Mouse (Mus musculus): ENCODE results near the gene Timm17a. TPM values are rescaled to one million over a fixed set of nuclear protein-coding genes. Genes with fewer than 3 reads are reported as not detected.

Timm17a gene
- polyA plus RNA-seq, 1 experiment: 295 TPM

DNA sequence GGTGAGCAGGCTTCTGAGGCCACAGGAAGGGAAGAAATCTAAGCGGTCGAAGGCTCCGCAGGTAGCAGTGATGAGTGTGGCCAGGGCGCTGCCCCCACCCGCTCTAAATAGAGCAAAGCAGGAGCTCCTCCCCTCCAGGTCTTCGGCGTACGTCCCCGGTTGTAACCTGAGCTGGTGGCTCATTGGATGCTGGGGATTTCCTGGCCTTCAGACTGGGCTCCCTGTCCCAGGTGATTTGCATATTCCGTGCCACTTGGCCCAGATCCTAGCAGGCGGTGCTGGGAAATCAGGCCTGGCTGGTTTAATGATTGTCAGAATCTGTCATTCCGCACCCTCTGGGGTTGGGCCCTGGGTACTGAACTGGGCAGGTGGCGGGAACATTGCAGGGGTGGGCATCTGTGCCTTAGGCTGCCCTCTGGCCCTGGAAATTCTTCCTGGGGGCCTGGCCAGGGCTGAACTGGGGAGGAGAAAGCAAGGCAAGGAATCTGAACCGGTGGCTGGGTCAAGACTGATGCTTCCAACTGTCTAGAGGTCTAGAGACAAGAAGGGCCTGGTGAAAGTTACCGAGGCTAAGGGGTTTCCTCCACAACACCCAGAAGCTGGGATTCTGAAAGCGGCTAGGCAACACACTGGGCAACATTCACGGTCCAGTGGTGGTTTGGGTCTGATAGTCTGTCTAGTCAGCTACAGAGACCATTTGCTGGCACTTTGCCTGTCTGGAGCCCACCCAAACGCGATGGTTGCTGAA, 55.0 kb downstream of the Timm17a start, which contains the start of gene Elf3:
Gene Elf3 (minus strand): TSS at position 189 of the 748 bp plus-strand sequence.
- no peak within 1 kb of the TSS for H3K27ac ChIP-seq (replicated peaks; ENCODE audit: low read depth, low read length)
- no peaks in the 10 kb centered on the region for H3K4me1 ChIP-seq (ENCODE audit: control insufficient read depth, insufficient read depth, insufficient read length, low read length)
- peak within 1 kb of the TSS; percentile 38 for H3K4me3 ChIP-seq (ENCODE audit: insufficient read depth, low read depth, low read length)

DNA sequence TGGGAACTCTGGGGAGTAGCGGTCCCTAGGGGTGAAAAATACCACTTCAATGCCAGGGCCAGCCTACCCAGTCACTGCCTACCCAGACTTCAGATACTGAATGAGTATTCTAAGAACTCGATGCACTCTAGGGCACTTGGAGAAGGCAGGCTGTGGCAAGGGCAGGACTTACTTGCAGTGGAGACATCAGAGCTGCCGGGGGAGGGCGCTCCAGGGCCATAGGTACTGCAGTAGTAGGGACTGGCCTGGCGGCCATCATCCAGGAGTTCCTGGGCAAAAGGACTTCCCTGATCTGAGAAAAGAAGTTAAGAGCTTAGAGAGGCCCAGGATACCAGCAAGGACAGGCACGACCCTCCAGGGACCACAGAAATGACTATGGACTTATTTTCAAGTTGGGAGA, 57.3 kb downstream of the Timm17a start:
- H3K27ac ChIP-seq (replicated peaks; ENCODE audit: low read depth, low read length): no peak overlapping the region
- H3K4me3 ChIP-seq (ENCODE audit: insufficient read depth, low read depth, low read length): no peak overlapping the region
- H3K4me1 ChIP-seq (ENCODE audit: control insufficient read depth, insufficient read depth, insufficient read length, low read length): no peaks in the 10 kb centered on the region

DNA sequence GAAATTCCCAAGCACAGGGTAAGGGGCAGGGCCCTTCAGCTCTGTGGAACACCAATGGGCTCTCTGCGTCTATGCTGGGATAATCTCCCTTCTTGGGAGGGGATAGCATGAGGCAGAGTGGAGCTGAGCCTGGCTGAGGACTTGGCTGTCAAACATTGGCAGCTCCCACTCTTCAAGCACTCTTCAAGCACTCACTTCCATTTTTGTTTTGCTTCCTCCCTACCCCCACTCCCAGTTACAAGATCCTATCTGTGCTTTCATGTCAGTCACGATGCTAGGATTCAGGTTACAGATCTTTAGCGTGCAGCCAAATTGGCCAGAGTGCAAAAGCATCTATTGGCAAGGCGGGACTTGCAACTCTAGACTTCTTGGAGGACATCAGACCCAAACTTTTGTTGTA, 60.7 kb downstream of the Timm17a start:
- Histone ChIP-seq H3K4me3 (ENCODE audit: insufficient read depth, low read depth, low read length) (no peak overlapping the region), H3K4me1 (ENCODE audit: control insufficient read depth, insufficient read depth, insufficient read length, low read length) (no peaks in the 10 kb centered on the region), H3K27ac (replicated peaks; ENCODE audit: low read depth, low read length) (no peak overlapping the region)

DNA sequence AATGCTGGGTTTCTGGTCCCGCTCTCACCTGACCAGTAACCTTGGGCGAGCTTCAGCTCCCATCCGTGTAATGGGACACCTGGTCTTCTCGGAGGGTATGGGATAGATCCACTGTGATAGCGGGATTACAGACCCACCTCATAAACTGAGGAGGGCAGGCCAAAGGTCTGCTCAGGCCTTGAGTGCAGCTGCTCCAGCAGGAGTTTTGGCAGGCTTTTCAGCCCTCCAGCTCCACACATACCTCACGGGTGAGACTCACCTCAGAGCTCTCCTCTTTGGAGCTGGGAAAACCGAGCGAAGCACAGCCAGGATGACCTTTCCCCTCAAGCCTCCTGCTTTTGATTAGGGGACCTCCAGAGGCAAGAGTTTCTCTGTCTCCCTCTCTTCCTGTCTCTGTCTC, 62.2 kb downstream of the Timm17a start:
- no peak overlapping the region for H3K27ac ChIP-seq (replicated peaks; ENCODE audit: low read depth, low read length)

DNA sequence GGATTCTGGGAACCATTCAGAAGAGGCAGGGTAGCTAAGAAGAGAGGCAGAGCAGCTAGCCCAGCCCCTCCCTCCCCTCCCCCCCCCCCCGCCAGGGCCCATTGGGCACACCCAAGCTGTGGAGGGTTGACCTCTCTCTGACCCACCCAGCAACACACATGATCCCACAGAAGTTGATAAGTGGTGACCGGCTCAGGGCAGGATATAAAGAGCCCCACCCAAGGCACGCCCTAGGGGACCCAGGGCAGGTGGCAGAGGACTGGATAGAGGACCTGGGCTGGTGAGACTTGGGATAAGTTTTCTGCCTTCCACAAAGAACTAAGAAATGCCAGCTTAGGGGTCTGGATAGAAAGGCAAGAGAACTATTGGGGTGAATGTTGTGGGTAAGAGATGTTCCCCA, 62.9 kb downstream of the Timm17a start:
- H3K27ac ChIP-seq (replicated peaks; ENCODE audit: low read depth, low read length): no peak overlapping the region
- no peaks in the 10 kb centered on the region for H3K4me1 ChIP-seq (ENCODE audit: control insufficient read depth, insufficient read depth, insufficient read length, low read length)
- H3K4me3 ChIP-seq (ENCODE audit: insufficient read depth, low read depth, low read length): no peak overlapping the region

More for the DNA sequence above, 62.2 kb downstream of the Timm17a start:
- Histone ChIP-seq H3K4me3 (ENCODE audit: insufficient read depth, low read depth, low read length) (no peak overlapping the region), H3K4me1 (ENCODE audit: control insufficient read depth, insufficient read depth, insufficient read length, low read length) (no peaks in the 10 kb centered on the region)

DNA sequence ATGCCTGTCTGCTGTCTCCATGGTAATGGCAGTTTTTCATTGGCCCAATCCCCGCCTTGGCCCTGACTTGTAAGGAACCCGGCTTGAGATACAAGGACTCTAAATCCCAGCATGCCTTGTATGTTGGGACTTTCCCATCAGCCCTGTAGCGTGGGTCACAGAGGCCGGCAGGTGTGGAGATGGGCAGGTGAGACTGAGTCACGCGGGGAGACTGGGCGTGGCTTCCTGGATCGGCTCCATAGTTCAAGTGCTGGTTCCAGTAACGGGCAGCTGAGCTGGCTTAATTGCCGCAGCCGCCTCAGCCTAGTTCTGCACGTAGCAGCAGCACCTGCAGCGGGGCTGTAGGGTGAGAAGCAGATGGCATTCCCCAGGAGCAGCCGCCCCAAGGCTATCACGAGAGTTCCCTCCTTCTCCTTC, 65.1 kb downstream of the Timm17a start:
- H3K4me1 ChIP-seq (ENCODE audit: control insufficient read depth, insufficient read depth, insufficient read length, low read length): no peaks in the 10 kb centered on the region
- H3K4me3 ChIP-seq (ENCODE audit: insufficient read depth, low read depth, low read length): no peak overlapping the region
- no peak overlapping the region for H3K27ac ChIP-seq (replicated peaks; ENCODE audit: low read depth, low read length)

Other genes starting within 250 kb of the Timm17a start
- gene Lgr6, start 208.5 kb downstream of the Timm17a start, polyA plus RNA-seq (2012; ENCODE audit: insufficient read depth, insufficient read length, missing spikeins): 21.2 and 21.5 TPM in 2 replicates
- 0.58 and 0.79 TPM in 2 replicates for gene Ptpn7, start 181.1 kb downstream of the Timm17a start, polyA plus RNA-seq (2012; ENCODE audit: insufficient read depth, insufficient read length, missing spikeins)
- 30.3 and 32.7 TPM in 2 replicates for gene Arl8a, start 167.0 kb downstream of the Timm17a start, polyA plus RNA-seq (2012; ENCODE audit: insufficient read depth, insufficient read length, missing spikeins)
- gene Gpr37l1, start 146.1 kb downstream of the Timm17a start, polyA plus RNA-seq (2012; ENCODE audit: insufficient read depth, insufficient read length, missing spikeins): not detected in 2 replicates
- not detected in 2 replicates for gene Elf3, start 55.2 kb downstream of the Timm17a start, polyA plus RNA-seq (2012; ENCODE audit: insufficient read depth, insufficient read length, missing spikeins)
- 32.3 and 39.4 TPM in 2 replicates for gene Rnpep, start 29.7 kb downstream of the Timm17a start, polyA plus RNA-seq (2012; ENCODE audit: insufficient read depth, insufficient read length, missing spikeins)
- gene Lmod1, start 11.0 kb upstream of the Timm17a start, polyA plus RNA-seq (2012; ENCODE audit: insufficient read depth, insufficient read length, missing spikeins): 1.8 and 2.1 TPM in 2 replicates
- 2.1 and 3.2 TPM in 2 replicates for gene Shisa4, start 61.5 kb upstream of the Timm17a start, polyA plus RNA-seq (2012; ENCODE audit: insufficient read depth, insufficient read length, missing spikeins)
- 24.2 and 40.7 TPM in 2 replicates for gene Ipo9, start 116.7 kb upstream of the Timm17a start, polyA plus RNA-seq (2012; ENCODE audit: insufficient read depth, insufficient read length, missing spikeins)